Mouse (Mus musculus): Measurements from ENCODE around the gene Cbx4.

Gene Cbx4

DNA sequence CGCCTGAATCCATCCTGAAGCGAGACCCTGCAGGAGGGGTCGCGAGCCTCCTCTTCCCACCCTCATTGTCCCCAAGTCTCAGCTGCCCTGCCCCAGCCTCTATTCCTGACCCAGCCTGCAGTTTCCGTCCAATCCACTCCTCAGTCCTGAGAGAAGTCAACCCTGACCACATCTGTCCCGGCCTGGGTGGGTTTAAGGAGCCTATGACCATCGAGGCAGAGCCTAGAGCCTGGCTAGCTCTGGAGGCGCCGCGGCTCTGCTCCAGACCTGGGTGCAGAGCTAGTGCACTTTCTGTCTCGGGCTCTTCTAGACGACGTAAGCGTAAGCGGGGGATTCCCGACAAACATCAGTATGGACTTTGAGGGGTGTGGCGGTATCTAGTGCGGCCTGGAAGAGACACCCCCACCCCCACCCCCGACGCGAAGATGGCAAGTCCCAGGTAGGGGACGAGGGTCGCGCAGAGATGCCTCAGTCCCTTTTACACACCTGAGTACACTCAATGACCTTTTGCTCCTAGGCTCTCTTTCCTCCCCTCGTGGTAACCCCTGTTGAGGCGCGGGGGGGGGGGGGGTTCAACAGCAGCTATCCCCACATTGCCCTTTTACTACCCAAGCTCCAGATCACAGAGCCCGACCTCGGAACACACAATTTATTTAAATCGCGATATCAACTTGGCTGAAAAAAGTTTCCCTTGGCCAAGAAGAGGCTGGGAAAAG, 44.1 kb downstream of the Cbx4 start:
- DNase-seq (ENCODE audit: low spot score in 2 of 2), result no peak

DNA sequence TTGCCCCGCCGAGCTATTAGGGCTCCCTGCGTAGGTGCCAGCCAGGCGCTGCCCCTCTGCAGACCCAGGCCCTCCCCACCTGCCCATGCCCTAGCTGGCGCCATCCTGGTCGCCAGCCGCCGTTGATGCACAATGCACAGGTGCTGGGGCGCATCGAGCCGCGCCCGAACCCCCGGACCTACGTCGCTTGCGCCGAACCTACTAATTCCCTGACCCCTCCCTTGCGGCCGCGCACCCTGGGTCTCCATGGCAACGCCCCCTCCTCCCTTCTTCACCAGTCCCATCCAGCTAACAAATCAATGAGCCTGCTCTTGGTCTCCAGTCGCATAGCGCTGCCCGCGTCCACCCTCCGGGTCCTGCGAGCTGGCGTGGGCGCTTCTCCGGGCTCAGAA, 44.7 kb downstream of the Cbx4 start:
- no peak for DNase-seq (ENCODE audit: low spot score in 2 of 2)

DNA sequence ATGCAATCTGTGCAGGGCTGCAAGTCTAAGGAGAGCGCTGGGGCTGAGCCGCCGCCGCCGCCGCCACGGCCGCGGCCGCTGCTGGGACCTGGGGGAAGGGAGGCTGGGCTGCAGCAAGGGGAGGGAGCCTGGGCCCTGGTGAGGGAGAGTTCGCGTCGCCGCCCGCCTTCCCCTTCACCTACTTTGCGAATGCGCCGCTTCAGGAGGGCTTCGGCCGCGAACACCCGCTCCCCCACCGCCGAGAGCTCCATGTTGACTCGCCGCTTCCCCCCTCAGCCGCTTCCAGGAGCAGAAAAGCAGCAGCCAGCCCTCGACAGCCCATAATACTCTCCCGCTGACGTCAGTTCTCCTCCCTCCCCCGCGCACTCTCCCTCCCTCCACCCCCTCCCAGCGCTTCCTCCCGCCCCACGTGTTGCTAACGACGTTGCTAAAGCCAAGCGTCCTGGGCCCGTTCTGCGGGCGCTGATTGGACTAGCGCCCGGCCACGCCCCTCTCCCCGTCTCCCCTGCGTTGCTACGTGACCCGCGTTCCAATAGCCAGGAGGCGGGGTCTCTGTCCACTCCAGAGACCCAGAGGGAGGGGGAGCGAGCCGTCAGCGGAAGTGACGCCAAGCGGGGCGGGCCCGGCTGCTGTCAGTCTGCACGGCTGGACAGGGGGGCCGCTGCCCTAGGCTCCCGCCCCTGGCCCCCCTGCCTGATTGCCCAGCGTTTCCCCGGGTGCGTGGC, 45.3 kb downstream of the Cbx4 start, which contains the start of gene Cbx8:
Gene Cbx8 (minus strand): TSS at position 370 of the 725 bp plus-strand sequence.
- DNase-seq (ENCODE audit: low spot score in 2 of 2), result peak; percentile 99

DNA sequence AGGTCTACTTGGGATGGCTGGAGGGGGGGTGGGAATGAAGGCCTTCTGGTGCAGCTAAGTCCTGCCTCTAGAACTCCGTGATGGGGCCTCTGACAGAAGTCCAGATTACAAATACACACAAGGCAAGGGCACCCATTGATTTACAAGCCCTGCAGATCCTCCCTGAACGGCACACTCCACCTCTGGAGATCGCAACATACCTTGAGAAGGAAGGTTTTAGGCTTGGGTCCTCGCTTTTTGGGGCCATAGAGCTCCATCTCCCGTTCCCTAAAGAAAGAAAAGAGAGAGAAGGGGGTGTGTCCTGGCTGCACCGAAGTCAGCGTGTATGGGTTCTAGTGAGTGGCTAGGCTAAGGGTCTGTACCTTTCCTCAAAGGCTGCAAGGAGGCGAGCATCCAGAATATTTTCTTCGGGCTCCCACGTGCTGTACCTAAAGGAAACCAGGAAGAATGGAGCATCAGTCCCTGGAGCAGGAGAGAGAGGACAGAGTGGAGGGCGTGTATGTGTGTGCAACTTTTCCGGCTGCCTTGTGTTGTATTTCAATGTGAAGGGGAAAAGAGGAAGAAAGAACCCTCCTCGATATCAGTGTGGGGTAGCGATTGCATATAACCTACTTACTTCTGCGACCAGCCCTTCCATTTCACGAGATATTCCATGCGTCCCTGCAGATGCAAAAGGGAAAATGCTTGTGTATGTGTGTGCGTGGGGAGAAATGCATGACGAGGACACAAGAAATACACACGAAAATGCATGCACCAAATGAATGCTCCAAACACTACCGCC, 46.1 kb downstream of the Cbx4 start:
- no peak for DNase-seq (ENCODE audit: low spot score in 2 of 2)

DNA sequence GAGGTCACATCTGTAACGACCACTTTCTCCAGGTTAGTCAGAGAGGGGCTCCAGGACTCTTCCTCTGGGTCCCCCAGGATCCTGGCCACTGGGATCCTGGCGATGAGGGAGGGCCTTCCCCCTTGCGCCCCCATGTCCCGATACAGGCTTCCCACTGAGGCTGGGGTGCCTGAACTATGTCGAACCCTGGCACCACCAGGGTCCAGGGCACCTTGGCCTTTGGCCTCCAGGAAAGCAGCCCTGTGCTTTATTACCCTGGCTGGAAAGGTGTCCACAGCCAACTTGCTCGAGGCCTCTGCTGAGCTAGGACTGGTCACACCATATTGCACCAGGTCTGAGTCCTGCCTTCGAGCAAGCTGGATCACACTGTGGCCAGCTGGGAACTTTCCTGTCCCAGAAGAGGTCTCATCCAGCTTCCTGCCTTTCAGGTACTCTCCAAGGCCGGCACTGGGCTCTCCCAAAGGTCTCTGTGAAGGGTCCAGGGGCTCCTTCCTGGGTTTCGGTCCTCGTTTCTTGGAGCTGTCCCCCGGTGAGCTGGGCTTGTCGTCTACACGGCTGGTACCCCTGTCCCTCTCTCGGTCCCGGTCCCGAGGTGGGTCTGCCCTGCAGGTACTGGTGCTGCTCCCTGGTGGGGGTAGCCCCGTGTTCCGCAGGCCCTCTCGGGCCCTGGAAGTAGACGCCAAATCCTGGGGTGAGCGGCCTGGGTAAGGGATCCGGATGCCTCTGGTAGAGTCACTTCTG, 47.1 kb downstream of the Cbx4 start:
- DNase-seq (ENCODE audit: low spot score in 2 of 2), result no peak

DNA sequence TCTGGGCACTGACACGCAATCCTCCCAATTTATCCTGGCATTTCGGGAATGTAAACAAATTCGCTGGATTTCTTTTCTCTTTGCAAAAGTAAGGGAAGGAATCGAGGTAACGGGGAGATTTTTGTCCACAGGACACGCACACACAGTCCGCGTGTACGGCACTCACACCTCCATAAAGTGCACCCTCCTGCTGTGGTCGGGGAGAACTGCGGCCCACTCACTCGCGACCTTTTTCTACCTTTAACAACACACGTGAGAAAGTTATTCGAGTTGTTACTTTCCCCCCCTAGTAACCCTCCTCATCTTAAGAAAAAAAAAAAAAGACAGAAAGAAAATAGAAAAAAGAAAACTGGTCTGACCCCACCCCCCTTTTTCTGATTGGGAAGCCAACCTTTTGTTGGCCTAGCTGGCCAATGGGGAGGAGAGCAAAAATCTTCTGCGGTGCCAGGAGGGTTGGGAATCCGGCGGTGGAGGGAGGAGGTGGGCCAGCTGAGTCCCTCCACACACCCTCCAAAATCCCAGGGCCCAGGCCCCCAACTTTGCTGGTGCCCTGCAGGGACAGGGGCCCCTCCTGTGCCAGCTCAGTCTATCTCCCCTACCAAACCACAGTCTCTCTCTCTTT, 48.1 kb downstream of the Cbx4 start:
- no peak for DNase-seq (ENCODE audit: low spot score in 2 of 2)

DNA sequence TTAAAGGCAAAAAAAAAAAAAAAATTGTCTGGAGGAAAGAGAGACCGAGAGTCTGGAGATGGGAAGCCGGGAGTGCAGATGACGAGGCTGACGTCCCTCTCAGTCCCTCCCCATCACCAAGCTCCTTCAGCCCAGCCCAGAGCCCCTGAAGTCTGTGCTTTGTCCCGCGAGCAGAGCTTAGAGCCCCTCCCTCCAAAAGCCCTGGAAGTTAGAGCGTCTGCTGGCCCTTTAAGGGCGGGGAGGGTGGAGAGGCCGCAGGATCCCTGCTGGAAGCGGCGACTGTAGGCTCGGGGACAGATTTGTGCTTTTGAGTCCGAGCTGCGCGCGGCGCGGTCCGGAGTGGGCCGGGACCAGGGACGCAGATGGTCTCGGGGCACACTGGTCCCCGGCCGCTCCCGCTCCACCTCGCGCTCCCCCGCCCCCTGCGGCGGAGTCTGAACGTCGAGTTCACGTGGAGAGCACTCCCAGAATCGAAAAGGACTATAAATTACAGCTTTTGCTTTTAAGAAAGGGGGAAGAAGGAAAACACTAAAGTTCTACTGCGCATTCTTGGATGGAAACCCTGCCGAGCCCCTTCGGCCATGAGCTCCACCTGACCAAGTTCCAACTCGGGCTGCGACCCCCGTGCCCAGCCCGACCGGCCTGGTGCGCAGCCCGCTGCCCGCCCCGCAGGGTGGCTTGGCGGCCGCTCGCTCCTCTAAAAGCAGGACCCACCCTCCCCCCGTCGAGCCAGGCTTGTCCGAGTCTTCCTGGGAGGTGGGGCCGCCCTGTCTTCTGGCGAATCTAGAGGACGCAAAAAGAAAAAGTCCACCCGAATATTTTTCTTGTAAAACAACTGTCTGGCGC, 48.9 kb downstream of the Cbx4 start:
- DNase-seq (ENCODE audit: low spot score in 2 of 2), result no peak

DNA sequence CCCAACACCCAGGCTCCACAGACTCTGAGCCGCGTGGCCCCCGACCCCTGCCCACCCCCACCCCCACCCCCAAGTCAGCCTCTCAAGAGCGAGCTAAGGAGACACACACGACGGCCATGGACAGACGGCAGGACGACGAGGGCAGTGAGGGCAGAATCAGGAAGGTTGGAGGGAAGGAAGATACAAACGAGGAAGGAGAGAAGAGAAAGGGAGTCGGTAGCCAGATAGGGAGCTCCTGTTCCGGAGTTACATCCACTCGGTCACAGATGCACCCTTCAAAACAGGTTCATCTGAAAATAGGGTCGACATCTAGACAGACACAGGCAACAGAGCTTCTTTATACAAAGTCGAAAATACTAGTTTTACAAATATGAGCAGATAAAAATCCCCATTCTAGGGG, 49.6 kb downstream of the Cbx4 start:
- no peak for DNase-seq (ENCODE audit: low spot score in 2 of 2)

DNA sequence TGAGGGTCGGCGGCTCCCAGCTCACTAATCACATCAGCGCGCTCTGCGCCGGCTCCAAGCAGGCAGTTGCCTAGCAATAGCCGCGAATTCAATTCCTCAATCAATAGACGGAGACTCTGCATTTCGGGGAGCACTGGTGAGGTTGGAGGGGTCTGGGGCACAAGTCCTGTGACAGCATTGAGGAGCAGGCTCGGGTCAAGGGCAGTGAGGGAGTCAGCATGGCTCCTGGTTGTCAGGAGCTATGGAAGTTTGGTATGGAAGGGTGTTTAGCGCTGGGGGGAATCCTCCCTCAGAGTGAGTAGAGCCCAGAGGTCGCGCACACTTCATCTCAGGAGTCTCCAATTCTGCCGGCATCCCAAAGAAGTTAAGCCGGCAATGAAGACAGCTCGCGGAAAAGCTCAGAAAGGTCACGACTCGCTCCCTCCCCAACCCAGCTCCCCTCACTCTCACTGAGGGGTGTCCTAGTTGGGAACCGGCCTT, 50.3 kb downstream of the Cbx4 start:
- no peak for DNase-seq (ENCODE audit: low spot score in 2 of 2)

DNA sequence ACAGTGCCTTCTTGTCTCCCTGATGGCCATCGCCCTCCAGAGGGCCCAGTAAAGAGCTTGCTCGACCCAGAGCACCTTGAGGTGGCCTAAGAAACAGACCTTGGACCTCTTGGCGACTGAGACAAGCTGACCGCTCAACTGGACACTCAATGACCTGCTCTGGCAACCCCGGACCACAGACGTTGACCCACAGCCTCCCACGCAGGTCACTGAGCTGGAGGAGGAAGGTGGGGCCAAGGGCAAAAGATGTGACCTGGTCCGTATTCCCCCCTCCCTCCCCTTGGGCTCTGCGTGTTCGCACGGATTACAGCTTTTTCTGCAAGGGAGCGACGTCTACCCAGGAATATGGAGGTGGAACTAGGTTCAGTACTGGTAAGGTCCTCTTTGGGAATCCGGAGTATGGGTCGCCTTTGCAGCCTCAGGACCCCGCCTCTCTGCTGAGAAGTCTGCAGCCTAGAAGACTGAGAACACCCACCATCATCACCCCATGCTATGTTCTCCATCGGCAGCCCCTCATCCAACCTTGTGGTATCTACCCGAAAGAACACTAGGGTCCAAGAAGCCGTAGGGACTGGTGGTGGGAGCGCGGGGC, 50.8 kb downstream of the Cbx4 start:
- DNase-seq (ENCODE audit: low spot score in 2 of 2), result no peak

DNA sequence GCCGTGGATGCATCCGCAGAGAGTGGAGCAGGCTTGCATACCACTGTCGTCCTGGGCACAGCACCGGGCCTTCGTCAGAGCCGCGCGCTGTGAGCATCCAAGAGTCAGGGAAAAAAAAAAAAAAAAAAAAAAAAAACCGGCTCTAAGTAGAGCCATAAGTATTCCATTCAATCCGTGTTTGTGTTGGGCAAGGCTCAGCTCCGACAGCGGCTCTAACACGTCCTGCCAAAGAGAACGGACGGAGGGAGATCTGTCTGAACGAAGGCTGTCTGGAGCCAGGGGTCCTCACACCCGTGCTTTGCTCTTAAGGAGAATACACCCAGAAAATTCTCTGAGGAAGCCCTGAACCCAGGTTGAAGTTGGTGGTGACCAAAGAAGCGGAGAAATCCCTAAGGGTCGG, 51.4 kb downstream of the Cbx4 start:
- DNase-seq (ENCODE audit: low spot score in 2 of 2), result no peak

DNA sequence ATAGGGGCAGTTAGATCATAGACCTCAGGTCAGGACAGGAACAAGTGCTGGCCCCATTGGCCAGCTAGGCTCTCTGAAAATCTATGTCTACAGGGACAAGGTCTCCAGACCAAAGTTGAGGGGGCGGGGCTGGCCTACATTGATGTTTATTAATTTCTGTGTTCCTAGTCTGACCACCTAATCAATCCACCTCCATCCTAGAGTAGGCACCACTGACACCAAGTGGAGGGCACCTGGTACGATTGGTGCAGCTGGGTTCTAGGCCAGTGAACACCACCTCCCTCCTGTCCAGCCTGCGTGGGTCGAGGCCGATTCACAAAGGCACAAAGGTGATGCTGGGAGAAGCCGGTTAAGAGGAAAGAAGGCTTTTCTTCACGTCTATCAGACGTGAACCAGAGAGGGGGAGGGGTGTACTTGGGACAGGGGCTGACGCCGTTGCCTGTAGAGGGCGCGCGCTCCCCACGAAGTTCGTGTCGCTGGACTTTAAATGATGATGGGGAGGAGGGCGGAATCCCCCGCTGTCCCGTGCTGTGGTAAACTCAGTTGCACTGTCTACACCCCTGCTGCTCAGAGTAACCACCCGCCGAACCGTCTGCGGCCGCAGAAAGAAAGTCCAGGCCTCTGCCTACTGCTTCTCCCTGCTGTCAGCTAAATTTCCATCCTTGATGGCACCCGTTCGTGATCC, 52.0 kb downstream of the Cbx4 start:
- peak; percentile 75 to 78 for DNase-seq (ENCODE audit: low spot score in 2 of 2)
